Mouse (Mus musculus): ENCODE data around the gene Wdr78.

Wdr78 gene

GRCm38 (mm10) chr4:103114184-103115111 is at the start of gene Wdr78, which contains the start of gene Mier1:
Gene Wdr78, minus strand, starts transcription at chr4:103114555.
Gene Mier1, plus strand, starts transcription at chr4:103114390.
- peak; percentile 85 to 92 for DNase-seq (ENCODE audit: low spot score in 2 of 2)

GRCm38 (mm10) chr4:103158781-103159180 is 44.4 kb upstream of the Wdr78 start:
- DNase-seq (ENCODE audit: low spot score in 2 of 2): no peak

GRCm38 (mm10) chr4:103151946-103152345 is 37.6 kb upstream of the Wdr78 start:
- no peak for DNase-seq (ENCODE audit: low spot score in 2 of 2)

- peak; percentile 55 to 78 for DNase-seq (ENCODE audit: low spot score in 2 of 2)
Observed at GRCm38 (mm10) chr4:103146339-103146738, 32.0 kb upstream of the Wdr78 start.

GRCm38 (mm10) chr4:103136946-103137345 is 22.6 kb upstream of the Wdr78 start:
- no peak for DNase-seq (ENCODE audit: low spot score in 2 of 2)

- DNase-seq (ENCODE audit: low spot score in 2 of 2): no peak
Observed at GRCm38 (mm10) chr4:103126533-103126932, 12.2 kb upstream of the Wdr78 start.

- no peak for DNase-seq (ENCODE audit: low spot score in 2 of 2)
Observed at GRCm38 (mm10) chr4:103123606-103124005, 9.3 kb upstream of the Wdr78 start.

- no peak for DNase-seq (ENCODE audit: low spot score in 2 of 2)
Observed at GRCm38 (mm10) chr4:103123086-103123485, 8.7 kb upstream of the Wdr78 start.

GRCm38 (mm10) chr4:103120874-103121389 is 6.6 kb upstream of the Wdr78 start:
- no peak for DNase-seq (ENCODE audit: low spot score in 2 of 2)

GRCm38 (mm10) chr4:103120395-103120794 is 6.0 kb upstream of the Wdr78 start:
- no peak for DNase-seq (ENCODE audit: low spot score in 2 of 2)

- DNase-seq (ENCODE audit: low spot score in 2 of 2): no peak
Observed at GRCm38 (mm10) chr4:103120028-103120384, 5.7 kb upstream of the Wdr78 start.

GRCm38 (mm10) chr4:103119229-103120027 is 5.1 kb upstream of the Wdr78 start:
- peak; percentile 29 to 72 for DNase-seq (ENCODE audit: low spot score in 2 of 2)

GRCm38 (mm10) chr4:103118888-103119228 is 4.5 kb upstream of the Wdr78 start:
- DNase-seq (ENCODE audit: low spot score in 2 of 2): no peak

- no peak for DNase-seq (ENCODE audit: low spot score in 2 of 2)
Observed at GRCm38 (mm10) chr4:103113402-103113801, 953 bp downstream of the Wdr78 start.

- DNase-seq (ENCODE audit: low spot score in 2 of 2): no peak
Observed at GRCm38 (mm10) chr4:103112651-103113050, 1.7 kb downstream of the Wdr78 start.

GRCm38 (mm10) chr4:103098532-103098931 is 15.8 kb downstream of the Wdr78 start:
- DNase-seq (ENCODE audit: low spot score in 2 of 2): no peak

GRCm38 (mm10) chr4:103095921-103096320 is 18.4 kb downstream of the Wdr78 start:
- DNase-seq (ENCODE audit: low spot score in 2 of 2): no peak

GRCm38 (mm10) chr4:103085237-103085636 is 29.1 kb downstream of the Wdr78 start:
- no peak for DNase-seq (ENCODE audit: low spot score in 2 of 2)

GRCm38 (mm10) chr4:103070631-103071030 is 43.7 kb downstream of the Wdr78 start:
- no peak for DNase-seq (ENCODE audit: low spot score in 2 of 2)

- DNase-seq (ENCODE audit: low spot score in 2 of 2): no peak
Observed at GRCm38 (mm10) chr4:103067906-103068655, 46.3 kb downstream of the Wdr78 start.

- DNase-seq (ENCODE audit: low spot score in 2 of 2): no peak
Observed at GRCm38 (mm10) chr4:103064976-103065375, 49.4 kb downstream of the Wdr78 start.

GRCm38 (mm10) chr4:103064421-103064820 is 49.9 kb downstream of the Wdr78 start:
- no peak for DNase-seq (ENCODE audit: low spot score in 2 of 2)
